Mouse (Mus musculus): ENCODE results near the gene Gpr35.

DNA sequence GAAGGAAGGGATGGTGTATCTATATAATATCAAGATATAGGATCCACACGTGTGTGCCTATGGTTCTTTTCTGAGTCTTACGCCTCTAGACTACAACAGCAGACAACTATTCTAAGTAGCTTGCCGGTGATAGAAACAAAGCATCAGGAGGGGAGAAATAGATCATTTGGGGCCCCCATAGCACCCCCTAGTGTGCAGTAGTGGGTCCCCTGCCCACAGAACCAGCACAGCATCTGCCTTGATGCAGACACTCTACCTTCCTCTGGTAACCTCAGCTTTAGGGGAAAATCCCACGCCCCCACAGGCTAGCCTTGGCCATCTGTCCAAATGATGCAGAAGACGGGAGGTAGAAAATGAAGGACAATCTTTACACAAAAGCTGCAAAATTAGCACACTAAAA, 34.3 kb downstream of the Gpr35 start:
- TF ChIP-seq POLR2A (IDR thresholded peaks at IDR 0.05; ENCODE audit: insufficient read length, low read depth) (no peak), CEBPB (IDR thresholded peaks at IDR 0.05; ENCODE audit: insufficient read depth, poor library complexity, severe bottlenecking) (no peak), SRF (IDR thresholded peaks at IDR 0.05; ENCODE audit: control insufficient read depth, insufficient read length, low read depth) (no peak), POLR2AphosphoS2 (IDR thresholded peaks at IDR 0.05; ENCODE audit: insufficient read length, low read depth) (no peak), TCF3 (IDR thresholded peaks at IDR 0.05; ENCODE audit: insufficient read length, low read depth) (no peak), TCF12 (IDR thresholded peaks at IDR 0.05; ENCODE audit: insufficient read depth, poor library complexity, severe bottlenecking) (no peak), MAX (IDR thresholded peaks at IDR 0.05; ENCODE audit: low read depth) (no peak), USF1 (IDR thresholded peaks at IDR 0.05; ENCODE audit: low read depth) (no peak), E2F4 (IDR thresholded peaks at IDR 0.05; ENCODE audit: insufficient read depth) (no peak)
